13 mouse cellular contexts compared by ENCODE assay signal in genomic region chr5:99790733-99791132, GRCm38 (mm10).
"Had no signal": no experiment of that assay in that cellular context is flagged by ENCODE, and none has a peak within 500 bp of the region (broad histone marks: within the 10 kb centered on the region; RNA-seq: fewer than 3 reads in every experiment).

No protein-coding gene starts in this region.

- ATAC-seq: midbrain, embryonic 16.5 days had no signal

- DNase-seq: lung, adult 18-20 months; lung, embryonic 14.5 days; lung, postnatal 10 days; lung, postnatal 4 days; midbrain, embryonic 14.5 days; retina, postnatal 1 day; right cerebral cortex, postnatal 25 days; right cerebral cortex, postnatal 4 days; spleen, adult 18-20 months; thymus, adult 18-20 months; thymus, postnatal 14 days; thymus, postnatal 36 days had no signal
